Mouse (Mus musculus): ENCODE measurements around the gene Papolb. TPM values are rescaled to one million over a fixed set of nuclear protein-coding genes. Genes with fewer than 3 reads are reported as not detected.

Papolb gene
- polyA plus RNA-seq, 1 experiment, result not detected

GRCm38 (mm10) chr5:142524711-142525464, 5.0 kb downstream of the Papolb start:
- H3K4me3 ChIP-seq (ENCODE audit: insufficient read depth, low read depth, low read length), result no peak overlapping the region
- TF ChIP-seq POLR2A (IDR thresholded peaks at IDR 0.05; ENCODE audit: insufficient read depth, low read depth, low read length) (no peak), CTCF (IDR thresholded peaks at IDR 0.05; ENCODE audit: insufficient read depth, low read depth, low read length) (no peak)
- WGBS, result 83% methylated on average over 8 of the region's 8 CpGs
- no peaks in the 10 kb centered on the region for H3K4me1 ChIP-seq (ENCODE audit: control insufficient read depth, insufficient read depth, low read length)
- no peak overlapping the region for H3K27ac ChIP-seq (ENCODE audit: insufficient read depth, low read depth, low read length)

GRCm38 (mm10) chr5:142521195-142521866, 8.5 kb downstream of the Papolb start:
- Histone ChIP-seq H3K4me3 (ENCODE audit: insufficient read depth, low read depth, low read length) (no peak overlapping the region), H3K27ac (ENCODE audit: insufficient read depth, low read depth, low read length) (no peak overlapping the region), H3K4me1 (ENCODE audit: control insufficient read depth, insufficient read depth, low read length) (peaks cover 21% of the 10 kb centered on the region)
- no peak for TF ChIP-seq POLR2A (IDR thresholded peaks at IDR 0.05; ENCODE audit: insufficient read depth, low read depth, low read length)
- TF ChIP-seq CTCF (IDR thresholded peaks at IDR 0.05; ENCODE audit: insufficient read depth, low read depth, low read length), result no peak
- 85% methylated on average over 11 of the region's 11 CpGs for WGBS

- TF ChIP-seq POLR2A (IDR thresholded peaks at IDR 0.05; ENCODE audit: insufficient read depth, low read depth, low read length) (no peak), CTCF (IDR thresholded peaks at IDR 0.05; ENCODE audit: insufficient read depth, low read depth, low read length) (no peak)
- Histone ChIP-seq H3K4me3 (ENCODE audit: insufficient read depth, low read depth, low read length) (no peak overlapping the region), H3K4me1 (ENCODE audit: control insufficient read depth, insufficient read depth, low read length) (peaks cover 23% of the 10 kb centered on the region), H3K27ac (ENCODE audit: insufficient read depth, low read depth, low read length) (no peak overlapping the region)
- 89% methylated on average over 4 of the region's 4 CpGs for whole genome bisulfite sequencing
Measured at GRCm38 (mm10) chr5:142520360-142520759, 9.5 kb downstream of the Papolb start.

- no peak for TF ChIP-seq CTCF (IDR thresholded peaks at IDR 0.05; ENCODE audit: insufficient read depth, low read depth, low read length)
- TF ChIP-seq POLR2A (IDR thresholded peaks at IDR 0.05; ENCODE audit: insufficient read depth, low read depth, low read length), result no peak
- no peak overlapping the region for H3K4me3 ChIP-seq (ENCODE audit: insufficient read depth, low read depth, low read length)
- peaks cover 23% of the 10 kb centered on the region for H3K4me1 ChIP-seq (ENCODE audit: control insufficient read depth, insufficient read depth, low read length)
- H3K27ac ChIP-seq (ENCODE audit: insufficient read depth, low read depth, low read length), result no peak overlapping the region
- whole genome bisulfite sequencing, result 56% methylated on average over 6 of the region's 6 CpGs
Measured at GRCm38 (mm10) chr5:142518973-142519372, 10.9 kb downstream of the Papolb start.

- no peak for TF ChIP-seq POLR2A (IDR thresholded peaks at IDR 0.05; ENCODE audit: insufficient read depth, low read depth, low read length)
- no peak for TF ChIP-seq CTCF (IDR thresholded peaks at IDR 0.05; ENCODE audit: insufficient read depth, low read depth, low read length)
- Histone ChIP-seq H3K27ac (ENCODE audit: insufficient read depth, low read depth, low read length) (no peak overlapping the region), H3K4me3 (ENCODE audit: insufficient read depth, low read depth, low read length) (no peak overlapping the region), H3K4me1 (ENCODE audit: control insufficient read depth, insufficient read depth, low read length) (peaks cover 31% of the 10 kb centered on the region)
- 59% methylated on average over 4 of the region's 4 CpGs for WGBS
Measured at GRCm38 (mm10) chr5:142512112-142512511, 17.8 kb downstream of the Papolb start.

GRCm38 (mm10) chr5:142510061-142510414, 19.8 kb downstream of the Papolb start:
- peaks cover 23% of the 10 kb centered on the region for H3K4me1 ChIP-seq (ENCODE audit: control insufficient read depth, insufficient read depth, low read length)
- TF ChIP-seq POLR2A (IDR thresholded peaks at IDR 0.05; ENCODE audit: insufficient read depth, low read depth, low read length) (no peak), CTCF (IDR thresholded peaks at IDR 0.05; ENCODE audit: insufficient read depth, low read depth, low read length) (no peak)
- no peak overlapping the region for H3K27ac ChIP-seq (ENCODE audit: insufficient read depth, low read depth, low read length)
- WGBS, result 70% methylated on average over 7 of the region's 7 CpGs
- H3K4me3 ChIP-seq (ENCODE audit: insufficient read depth, low read depth, low read length), result no peak overlapping the region

- H3K27ac ChIP-seq (ENCODE audit: insufficient read depth, low read depth, low read length), result 0 out of 2 replicates have a peak overlapping the region, but pooled peaks have one; percentile 10
- WGBS, result 22% methylated on average over 15 of the region's 15 CpGs
- peak overlapping the region; percentile 2 for H3K4me3 ChIP-seq (ENCODE audit: insufficient read depth, low read depth, low read length)
- peaks cover 23% of the 10 kb centered on the region for H3K4me1 ChIP-seq (ENCODE audit: control insufficient read depth, insufficient read depth, low read length)
- TF ChIP-seq POLR2A (IDR thresholded peaks at IDR 0.05; ENCODE audit: insufficient read depth, low read depth, low read length) (0 out of 2 replicates have a peak, but pooled peaks have one; percentile 9), CTCF (IDR thresholded peaks at IDR 0.05; ENCODE audit: insufficient read depth, low read depth, low read length) (no peak)
Measured at GRCm38 (mm10) chr5:142509141-142510060, 20.5 kb downstream of the Papolb start.

- 82% methylated on average over 3 of the region's 3 CpGs for WGBS
- Histone ChIP-seq H3K27ac (ENCODE audit: insufficient read depth, low read depth, low read length) (no peak overlapping the region), H3K4me3 (ENCODE audit: insufficient read depth, low read depth, low read length) (no peak overlapping the region), H3K4me1 (ENCODE audit: control insufficient read depth, insufficient read depth, low read length) (peaks cover 27% of the 10 kb centered on the region)
- TF ChIP-seq POLR2A (IDR thresholded peaks at IDR 0.05; ENCODE audit: insufficient read depth, low read depth, low read length) (no peak), CTCF (IDR thresholded peaks at IDR 0.05; ENCODE audit: insufficient read depth, low read depth, low read length) (no peak)
Measured at GRCm38 (mm10) chr5:142505695-142506423, 24.0 kb downstream of the Papolb start.

All from olfactory bulb, adult 2 months (tissue).